Mouse (Mus musculus) embryonic facial prominence, embryonic 11.5 days (tissue): ENCODE data around the gene Padi1. TPM values are rescaled to one million over a fixed set of nuclear protein-coding genes. Genes with fewer than 3 reads are reported as not detected.

Experiments used
- ATAC-seq: fragments of 200-750 bp; cut with Nextera tagmentation; replicated peaks from 2 replicates; pipeline ENCODE4 v1.8.0; 2017; ENCODE audit warnings: low read depth; ENCODE audit not compliant: insufficient number of reproducible peaks, low FRiP score, low TSS enrichment
- DNase-seq: peaks from one replicate; pipeline ENCODE4 v3.0.0-alpha.2; 2015; ENCODE audit warnings: low spot score
- H3K27ac ChIP-seq: fragments of 300-500 bp; sonication (generic); replicated peaks from 2 replicates; pipeline ENCODE4 v1.5.1; 2014; ENCODE audit warnings: mild to moderate bottlenecking, low read depth, low read length, control low read depth
- H3K27me3 ChIP-seq: fragments of 300-500 bp; sonication (generic); 2 replicates; pipeline ENCODE4 v1.6.1; 2014; ENCODE audit warnings: mild to moderate bottlenecking, low read length, moderate library complexity, mixed read lengths; ENCODE audit not compliant: control insufficient read depth, insufficient read depth
- H3K36me3 ChIP-seq: fragments of 300-500 bp; sonication (generic); replicated peaks from 2 replicates; pipeline ENCODE4 v1.6.1; 2014; ENCODE audit warnings: low read depth, mild to moderate bottlenecking, low read length, moderate library complexity, mixed read lengths; ENCODE audit not compliant: control insufficient read depth, insufficient read depth
- H3K4me1 ChIP-seq: fragments of 300-500 bp; sonication (generic); 2 replicates; pipeline ENCODE4 v1.6.1; 2014; ENCODE audit warnings: low read length, mixed read lengths; ENCODE audit not compliant: control insufficient read depth, insufficient read depth
- H3K4me2 ChIP-seq: fragments of 300-500 bp; sonication (generic); 2 replicates; pipeline ENCODE4 v1.6.1; 2014; ENCODE audit warnings: low read depth, mild to moderate bottlenecking, control low read depth, low read length, moderate library complexity
- H3K4me3 ChIP-seq: fragments of 300-500 bp; sonication (generic); 2 replicates; pipeline ENCODE4 v1.5.1; 2014; ENCODE audit warnings: low read depth, low read length, control low read depth
- H3K9ac ChIP-seq: fragments of 300-500 bp; sonication (generic); replicated peaks from 2 replicates; pipeline ENCODE4 v1.6.1; 2014; ENCODE audit warnings: mild to moderate bottlenecking, control low read depth, low read length
- H3K9me3 ChIP-seq: fragments of 300-500 bp; sonication (generic); replicated peaks from 2 replicates; pipeline ENCODE4 v1.6.1; 2016; ENCODE audit warnings: mild to moderate bottlenecking, low read length, inconsistent platforms, mixed read lengths; ENCODE audit not compliant: control insufficient read depth
- WGBS: fragments of 180-500 bp; shearing (Covaris S2); extraction: QIAGEN DNeasy Blood & Tissue Kit; methylation state at CpG from one replicate; pipeline ENCODE4 v1.1.7; 2014; 5-methylcytosine and 5-hydroxymethylcytosine counted together
- polyA plus RNA-seq: library from polyadenylated mRNA; unstranded; fragments of >200 nt; fragmentation: Nextera tagmentation; extraction: Ambion mirVana; gene quantifications from 2 replicates; pipeline ENCODE4 v1.2.1, GENCODE M21; 2014

The Padi1 gene
- polyA plus RNA-seq, 1 experiment from 2014 or later = 0.13 TPM

DNA sequence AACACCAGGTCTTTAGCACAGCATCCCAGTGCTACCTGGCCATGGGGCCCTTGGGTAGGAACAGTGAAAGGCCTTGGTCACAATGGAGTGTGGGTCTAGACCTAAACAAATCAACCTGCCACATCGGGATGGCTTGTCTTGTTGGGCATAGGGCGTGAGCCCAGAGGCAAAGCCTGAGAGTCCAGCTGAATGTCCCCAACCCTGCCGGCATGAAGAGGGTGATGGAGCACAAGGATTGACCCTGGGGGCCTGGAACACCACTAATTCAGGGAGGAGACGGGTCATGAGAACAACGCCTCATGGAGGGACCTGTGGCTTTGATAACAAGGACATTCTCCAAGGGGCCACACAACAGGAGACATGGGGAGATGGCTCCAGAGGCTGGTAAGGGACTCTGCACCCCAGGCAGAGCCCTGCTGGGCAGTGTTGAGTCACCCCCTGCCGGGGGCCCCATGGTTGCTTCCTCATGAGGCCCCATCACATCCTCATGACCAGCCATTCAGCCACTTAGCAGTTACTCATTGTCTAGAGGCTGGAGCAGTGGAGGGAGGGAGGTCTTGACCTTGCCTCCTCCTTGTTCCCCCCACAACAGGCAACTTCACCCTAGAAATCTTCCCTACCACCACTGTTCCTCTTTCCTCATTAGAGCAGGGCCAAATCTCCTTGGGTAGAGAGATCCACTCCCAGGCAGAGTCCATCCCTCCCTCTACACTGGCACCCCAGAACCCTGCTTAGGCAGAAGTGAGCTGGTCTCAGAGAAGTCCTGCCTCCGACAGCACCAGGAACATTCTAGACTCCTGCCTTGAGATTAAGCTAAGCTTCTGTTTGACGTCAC is 26.5 kb upstream of the Padi1 start:
- H3K4me1 ChIP-seq = no peaks in the 10 kb centered on the region
- 94% methylated on average over 8 of the region's 8 CpGs for WGBS
- H3K4me3 ChIP-seq = no peak overlapping the region
- H3K9ac ChIP-seq = no peak overlapping the region
- no peak for ATAC-seq
- H3K27ac ChIP-seq = no peak overlapping the region
- no peaks in the 10 kb centered on the region for H3K9me3 ChIP-seq
- H3K36me3 ChIP-seq = no peaks in the 10 kb centered on the region
- H3K4me2 ChIP-seq = no peak overlapping the region
- DNase-seq = no peak
- no peaks in the 10 kb centered on the region for H3K27me3 ChIP-seq

DNA sequence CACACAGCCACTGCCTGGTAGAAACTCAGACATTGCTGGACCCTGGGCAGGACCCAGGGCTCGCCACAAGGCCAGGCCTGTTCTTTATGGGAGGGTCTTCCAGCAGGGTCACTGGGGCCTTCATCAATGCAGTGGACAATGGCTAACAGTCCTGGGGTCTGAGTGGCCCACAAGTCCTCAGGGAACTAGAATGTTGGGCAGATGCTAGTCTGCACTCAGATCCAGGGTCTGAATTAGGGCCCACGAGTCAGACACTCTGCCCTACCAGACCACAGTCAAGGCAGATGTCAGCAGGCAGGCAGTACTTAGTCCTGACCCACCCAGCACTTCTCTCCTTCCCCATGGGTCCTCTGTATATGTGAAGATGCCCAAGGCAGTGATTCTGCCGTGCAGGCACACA is 25.8 kb upstream of the Padi1 start:
- Histone ChIP-seq H3K4me1 (no peaks in the 10 kb centered on the region), H3K4me2 (no peak overlapping the region), H3K36me3 (no peaks in the 10 kb centered on the region), H3K9ac (no peak overlapping the region), H3K9me3 (no peaks in the 10 kb centered on the region), H3K4me3 (no peak overlapping the region), H3K27me3 (no peaks in the 10 kb centered on the region), H3K27ac (no peak overlapping the region)
- DNase-seq = no peak
- 82% methylated on average over 3 of the region's 3 CpGs for WGBS
- no peak for ATAC-seq

DNA sequence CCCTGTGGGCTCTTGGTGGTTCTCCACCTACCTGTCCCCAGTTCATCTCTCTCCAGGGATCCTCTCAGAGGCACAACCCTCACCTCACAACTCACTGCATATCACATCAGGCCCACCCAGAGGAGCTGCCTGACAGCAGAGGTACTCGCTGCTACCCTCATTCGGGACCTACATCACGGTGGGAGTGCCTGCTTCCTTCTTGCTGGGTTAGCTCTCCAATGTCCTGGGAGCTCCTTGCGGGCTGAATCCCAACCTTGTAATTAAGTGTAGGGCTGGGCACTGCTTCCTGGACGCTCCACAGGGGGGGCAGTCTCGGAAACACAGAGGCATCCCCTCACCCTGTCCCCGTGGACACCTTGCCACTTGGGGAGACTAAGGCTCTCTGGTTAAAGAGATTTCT is 25.3 kb upstream of the Padi1 start:
- Histone ChIP-seq H3K4me1 (no peaks in the 10 kb centered on the region), H3K4me3 (no peak overlapping the region), H3K27me3 (no peaks in the 10 kb centered on the region), H3K4me2 (no peak overlapping the region), H3K9ac (no peak overlapping the region), H3K9me3 (no peaks in the 10 kb centered on the region), H3K36me3 (no peaks in the 10 kb centered on the region), H3K27ac (no peak overlapping the region)
- no peak for DNase-seq
- ATAC-seq = no peak
- 84% methylated on average over 7 of the region's 7 CpGs for WGBS

DNA sequence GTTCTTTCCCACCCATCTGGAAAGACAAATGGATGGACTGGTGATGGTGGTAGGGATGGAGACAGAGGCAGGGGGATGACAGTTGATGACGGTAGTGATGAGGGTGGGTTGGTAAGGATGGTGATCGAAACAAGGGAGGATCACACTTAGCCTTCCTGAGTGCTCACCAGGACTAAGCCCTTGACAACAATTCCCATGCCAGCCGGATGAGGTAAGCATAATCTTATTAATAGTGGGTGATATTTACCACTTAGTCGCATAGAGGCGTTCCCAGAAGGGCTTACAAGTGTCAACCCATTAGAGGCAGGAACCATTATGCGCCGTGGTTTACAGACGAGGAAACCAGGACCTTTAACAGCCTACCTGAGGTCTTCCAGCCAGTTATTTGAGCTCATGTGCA is 24.4 kb upstream of the Padi1 start:
- Histone ChIP-seq H3K9me3 (no peaks in the 10 kb centered on the region), H3K9ac (no peak overlapping the region), H3K27me3 (no peaks in the 10 kb centered on the region), H3K36me3 (no peaks in the 10 kb centered on the region), H3K4me2 (no peak overlapping the region), H3K4me3 (no peak overlapping the region), H3K27ac (no peak overlapping the region), H3K4me1 (no peaks in the 10 kb centered on the region)
- ATAC-seq (no peak), DNase-seq (no peak)
- 90% methylated on average over 8 of the region's 8 CpGs for WGBS

DNA sequence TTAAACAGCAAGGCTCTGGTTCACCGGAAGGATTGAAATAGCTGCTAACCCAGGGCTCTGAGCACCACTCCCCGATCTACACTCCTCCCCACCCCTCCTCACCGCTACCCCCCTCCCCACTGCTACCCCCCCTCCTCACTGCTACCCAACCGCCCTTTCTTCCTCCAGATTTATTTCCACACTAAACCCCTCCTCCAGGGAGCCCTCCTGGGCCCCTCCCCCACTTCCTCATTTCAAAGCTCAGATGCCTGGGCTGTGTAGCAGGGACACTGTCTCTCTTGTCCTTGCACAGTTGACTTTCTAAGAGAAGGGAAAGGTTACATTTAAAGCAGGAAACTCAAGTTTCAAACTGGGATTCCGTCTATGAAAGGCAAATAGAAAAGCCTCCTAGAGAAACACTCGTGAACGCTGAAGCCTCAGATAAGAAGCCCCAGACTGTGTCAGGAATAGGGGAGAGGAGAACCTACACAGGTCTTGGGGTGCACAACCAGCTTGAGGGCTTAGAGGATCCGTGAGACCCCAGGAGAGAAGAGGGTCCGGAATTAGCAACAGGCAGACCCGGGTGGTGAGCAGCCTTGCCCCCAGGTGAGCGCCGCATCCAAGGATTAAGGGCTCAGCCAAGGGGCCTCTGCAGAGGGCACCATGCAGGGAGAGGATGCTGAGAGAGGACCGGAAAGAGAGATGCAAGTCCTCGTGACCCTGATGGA is 23.1 kb upstream of the Padi1 start:
- peak; percentile 75 for DNase-seq
- no peaks in the 10 kb centered on the region for H3K36me3 ChIP-seq
- H3K27ac ChIP-seq = peak overlapping the region; percentile 41; the same call in 1 of the 2 replicates
- H3K9ac ChIP-seq = peak overlapping the region; percentile 22; the same call in 1 of the 2 replicates
- no peak overlapping the region for H3K4me3 ChIP-seq
- peak; percentile 56; the same call in 1 of the 2 replicates for ATAC-seq
- no peaks in the 10 kb centered on the region for H3K9me3 ChIP-seq
- no peaks in the 10 kb centered on the region for H3K4me1 ChIP-seq
- H3K4me2 ChIP-seq = peak overlapping the region; percentile 21; the same call in 1 of the 2 replicates
- no peaks in the 10 kb centered on the region for H3K27me3 ChIP-seq
- 5% methylated on average over 14 of the region's 14 CpGs for WGBS

DNA sequence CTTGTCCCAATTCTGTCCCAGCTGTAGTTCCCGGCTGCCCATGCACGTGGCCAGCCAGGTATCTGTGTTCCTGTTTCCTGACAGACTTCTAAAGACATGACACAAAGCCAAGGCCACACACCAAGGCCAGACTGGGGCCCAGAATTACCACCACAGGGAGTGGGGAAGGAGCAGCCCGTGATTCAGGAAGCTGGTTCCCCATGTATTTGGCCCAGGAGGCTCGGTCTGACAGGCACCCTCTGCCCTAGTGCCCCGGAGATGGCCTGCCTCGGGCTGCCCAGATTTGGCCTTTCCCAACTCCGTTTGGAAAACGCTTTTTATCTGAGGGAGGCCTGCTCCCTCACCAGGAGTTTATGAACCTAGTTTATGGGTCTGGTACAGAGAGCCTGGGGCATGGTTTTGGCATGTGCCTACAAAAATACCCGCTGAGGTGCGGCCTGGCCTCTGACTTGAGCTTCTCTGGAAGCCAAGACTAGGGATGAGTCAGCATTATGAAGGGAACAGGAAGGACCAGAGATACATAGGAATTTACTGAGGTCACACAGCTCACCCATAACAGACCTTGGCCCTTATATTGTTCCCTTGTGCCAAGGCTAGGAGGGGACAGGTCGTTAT is 16.6 kb upstream of the Padi1 start:
- ATAC-seq (no peak), DNase-seq (no peak)
- no peak overlapping the region for H3K4me3 ChIP-seq
- H3K36me3 ChIP-seq = no peaks in the 10 kb centered on the region
- WGBS = 80% methylated on average over 11 of the region's 11 CpGs
- no peaks in the 10 kb centered on the region for H3K4me1 ChIP-seq
- no peak overlapping the region for H3K9ac ChIP-seq
- no peaks in the 10 kb centered on the region for H3K9me3 ChIP-seq
- H3K27ac ChIP-seq = no peak overlapping the region
- H3K4me2 ChIP-seq = no peak overlapping the region
- no peaks in the 10 kb centered on the region for H3K27me3 ChIP-seq

DNA sequence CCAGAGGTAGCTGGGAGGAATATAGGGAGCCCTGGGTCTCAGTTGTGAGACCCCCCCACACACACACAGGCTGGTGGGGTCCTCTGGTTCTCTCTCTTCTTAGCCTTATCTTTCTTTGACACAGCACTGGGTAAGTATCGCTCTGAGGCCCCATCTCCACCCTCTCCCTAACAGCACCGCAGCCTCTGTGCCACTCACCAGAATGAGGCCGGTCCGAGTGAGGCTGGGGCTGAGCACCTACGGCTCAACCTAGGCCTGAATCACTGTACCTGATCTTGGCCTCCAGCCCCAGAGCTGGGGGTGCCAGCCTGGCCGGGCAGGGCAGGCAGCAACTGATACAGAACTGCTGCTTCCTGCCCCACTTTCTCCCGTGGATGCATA is 15.2 kb upstream of the Padi1 start:
- H3K9me3 ChIP-seq = no peaks in the 10 kb centered on the region
- WGBS = 93% methylated on average over 7 of the region's 7 CpGs
- H3K27ac ChIP-seq = no peak overlapping the region
- H3K27me3 ChIP-seq = no peaks in the 10 kb centered on the region
- no peak overlapping the region for H3K9ac ChIP-seq
- DNase-seq = no peak
- no peaks in the 10 kb centered on the region for H3K36me3 ChIP-seq
- no peak for ATAC-seq
- no peak overlapping the region for H3K4me3 ChIP-seq
- H3K4me1 ChIP-seq = no peaks in the 10 kb centered on the region
- no peak overlapping the region for H3K4me2 ChIP-seq
